8 mouse cellular contexts compared by ENCODE assay signal in genomic region chr11:68692010-68692692, GRCm38 (mm10). TPM values are rescaled to one million over a fixed set of nuclear protein-coding genes. Genes with fewer than 3 reads are reported as not detected.
DNase-seq lines count a peak whose midpoint lies in the region; ATAC-seq and TF ChIP-seq lines count a peak whose summit lies in the region.

No protein-coding gene starts in this region.

- TF ChIP-seq CTCF in cortical plate, adult 2 months (IDR thresholded peaks at IDR 0.05; ENCODE audit: extremely low read depth, insufficient read depth, low read length) = no peak

- H3K4me2 ChIP-seq in heart, embryonic 15.5 days = peak overlapping the region; percentile 90
- H3K4me2 ChIP-seq in hindbrain, embryonic 14.5 days (replicated peaks) = peak overlapping the region; percentile 54

- under 1% methylated on average over 34 of the region's 34 CpGs for WGBS in heart, embryonic 15.5 days
- WGBS in hindbrain, embryonic 14.5 days = under 1% methylated on average over 33 of the region's 34 CpGs

- H3K9me3 ChIP-seq in heart, embryonic 15.5 days (replicated peaks) = no peaks in the 10 kb centered on the region
- H3K9me3 ChIP-seq in hindbrain, embryonic 14.5 days (ENCODE audit: control insufficient read depth, low read length) = no peaks in the 10 kb centered on the region

- no peaks in the 10 kb centered on the region for H3K27me3 ChIP-seq in heart, embryonic 15.5 days
- no peaks in the 10 kb centered on the region for H3K27me3 ChIP-seq in hindbrain, embryonic 14.5 days (ENCODE audit: control insufficient read depth, insufficient read depth, low read length)

- DNase-seq in heart, adult 8-10 months (ENCODE audit: low spot score) = no peak
- DNase-seq in ES-CJ7 (ENCODE audit: low read depth, low spot score) = peak; percentile 36
- peak; percentile 60 for DNase-seq in hindbrain, embryonic 14.5 days (ENCODE audit: low spot score)
- DNase-seq in mesoderm, embryonic 11.5 days (ENCODE audit: low read depth, low spot score) = peak; percentile 25

- ATAC-seq in heart, embryonic 15.5 days (replicated peaks; ENCODE audit: insufficient number of reproducible peaks, insufficient read depth, low FRiP score, low read depth) = peak; percentile 0; the same call in 1 of the 2 replicates
- ATAC-seq in hindbrain, embryonic 14.5 days (ENCODE audit: low FRiP score) = no peak; the same call in 1 of the 2 replicates
- no peak for ATAC-seq in CD4-positive, CD25-positive, alpha-beta regulatory T cell, adult 4 months
- ATAC-seq in monocyte, adult 5-6 weeks (replicated peaks; ENCODE audit: insufficient number of reproducible peaks, low FRiP score, low TSS enrichment, poor library complexity, severe bottlenecking) = no peak

- H3K27ac ChIP-seq in heart, embryonic 15.5 days = peak overlapping the region; percentile 100
- peak overlapping the region; percentile 75 for H3K27ac ChIP-seq in cortical plate, adult 2 months (ENCODE audit: insufficient read depth, low read length)
- peak overlapping the region; percentile 94 for H3K27ac ChIP-seq in hindbrain, embryonic 14.5 days

- H3K36me3 ChIP-seq in heart, embryonic 15.5 days = no peaks in the 10 kb centered on the region
- H3K36me3 ChIP-seq in hindbrain, embryonic 14.5 days (replicated peaks; ENCODE audit: control insufficient read depth, insufficient read depth) = no peaks in the 10 kb centered on the region

- TF ChIP-seq POLR2A in cortical plate, adult 2 months (IDR thresholded peaks at IDR 0.05; ENCODE audit: extremely low read depth, insufficient read depth, low read length) = peak; percentile 92

- H3K9ac ChIP-seq in heart, embryonic 15.5 days = peak overlapping the region; percentile 96
- H3K9ac ChIP-seq in hindbrain, embryonic 14.5 days = peak overlapping the region; percentile 87

- H3K4me1 ChIP-seq in heart, embryonic 15.5 days (replicated peaks) = peaks cover 18% of the 10 kb centered on the region
- H3K4me1 ChIP-seq in cortical plate, adult 2 months (ENCODE audit: control insufficient read depth, insufficient read depth, low read length) = peaks cover 1% of the 10 kb centered on the region; the same call in 1 of the 2 replicates
- peaks cover 11% of the 10 kb centered on the region for H3K4me1 ChIP-seq in hindbrain, embryonic 14.5 days (replicated peaks; ENCODE audit: control insufficient read depth, insufficient read depth, low read length)

- H3K4me3 ChIP-seq in heart, embryonic 15.5 days = peak overlapping the region; percentile 97
- H3K4me3 ChIP-seq in cortical plate, adult 2 months (ENCODE audit: insufficient read depth, low read length) = peak overlapping the region; percentile 96
- peak overlapping the region; percentile 80 for H3K4me3 ChIP-seq in hindbrain, embryonic 14.5 days (replicated peaks; ENCODE audit: low read length)

RNA-seq across cellular contexts. Expression of gene Myh10, which starts 0.8 kb away (rescaled TPM):
- polyA plus RNA-seq in heart, embryonic 15.5 days (2015; fragmentation: Nextera tagmentation; extraction: Ambion mirVana) = 90.9 and 110 TPM in 2 replicates
- 10 to 100 TPM; 21.6 to 24.0 (median 22.9) TPM for total RNA-seq in heart, adult 8-10 months (2022)
- 132 and 140 TPM in 2 replicates for polyA plus RNA-seq in cortical plate, adult 2 months (2012; rRNA removed)
- polyA plus RNA-seq in hindbrain, embryonic 14.5 days (2014; fragmentation: Nextera tagmentation; extraction: Ambion mirVana) = 95.3 and 101 TPM in 2 replicates
- polyA plus RNA-seq in CD4-positive, CD25-positive, alpha-beta regulatory T cell, adult 4 months (2017; shearing (Covaris generic)) = 1 to 10 TPM; 1.5 to 5.2 TPM
- total RNA-seq in monocyte, adult 5-6 weeks (2017) = 0.11 to 1.4 TPM (median 0.76 TPM) in 3 replicates

Comparison
In these comparisons a context has a peak if more than half of its experiments do, and no peak if none do; other contexts are left out.
1. RNA of gene Myh10, which starts 0.8 kb away (polyA plus RNA-seq): 132 to 140 TPM in cortical plate, adult 2 months, 95.3 to 101 TPM in hindbrain, embryonic 14.5 days and 90.9 to 110 TPM in heart, embryonic 15.5 days; 1.5 to 5.2 TPM in CD4-positive, CD25-positive, alpha-beta regulatory T cell, adult 4 months; every median in the first group is over 10 times any median in the second.
2. Peak in every context shown above with its lines, with median percentiles within 50 percentile points of each other: H3K27ac ChIP-seq and H3K4me3 ChIP-seq.